In genomic region chr2:92599487-92600347, GRCm38 (mm10) we compare ENCODE assay signal across 8 mouse cellular contexts. TPM values are rescaled to one million over a fixed set of nuclear protein-coding genes. Genes with fewer than 3 reads are reported as not detected.
DNase-seq lines count a peak whose midpoint lies in the region; ATAC-seq and TF ChIP-seq lines count a peak whose summit lies in the region.

Gene Chst1, plus strand, starts transcription at chr2:92599707.

- peak; percentile 38 for ATAC-seq in granulocyte monocyte progenitor cell, adult 5-6 weeks (replicated peaks; ENCODE audit: poor library complexity, severe bottlenecking)
- ATAC-seq in kidney, embryonic 15.5 days (replicated peaks; ENCODE audit: low FRiP score), result peak; percentile 70
- ATAC-seq in liver, embryonic 14.5 days (ENCODE audit: insufficient read depth), result no peak
- ATAC-seq in monocyte, adult 5-6 weeks (replicated peaks; ENCODE audit: insufficient number of reproducible peaks, low FRiP score, low TSS enrichment, poor library complexity, severe bottlenecking), result no peak

- H3K9me3 ChIP-seq in kidney, embryonic 15.5 days (replicated peaks), result no peaks in the 10 kb centered on the region
- H3K9me3 ChIP-seq in liver, embryonic 14.5 days (ENCODE audit: control insufficient read depth, low read length), result no peaks in the 10 kb centered on the region

- peak within 1 kb of the TSS; percentile 60 for H3K9ac ChIP-seq in kidney, embryonic 15.5 days
- H3K9ac ChIP-seq in liver, embryonic 14.5 days (replicated peaks), result no peak within 1 kb of the TSS

- TF ChIP-seq CTCF in liver, embryonic 14.5 days (IDR thresholded peaks at IDR 0.05; ENCODE audit: low read depth), result no peak

- H3K27me3 ChIP-seq in kidney, embryonic 15.5 days, result peaks cover 34% of the 10 kb centered on the region
- H3K27me3 ChIP-seq in liver, embryonic 14.5 days (ENCODE audit: control insufficient read depth, insufficient read depth, low read length), result peaks cover 41% of the 10 kb centered on the region

- H3K27ac ChIP-seq in kidney, embryonic 15.5 days, result peak within 1 kb of the TSS; percentile 64
- H3K27ac ChIP-seq in liver, embryonic 14.5 days, result no peak within 1 kb of the TSS

- WGBS in kidney, embryonic 15.5 days, result under 1% methylated on average over 55 of the region's 82 CpGs
- WGBS in liver, embryonic 14.5 days (ENCODE audit: insufficient replicate concordance), result under 1% methylated on average over 63 of the region's 82 CpGs

- peak; percentile 62 to 67 for DNase-seq in left cerebral cortex, adult 18-20 months (ENCODE audit: low spot score in 2 of 2)
- DNase-seq in left cerebral cortex, adult 11 months (ENCODE audit: low spot score), result no peak
- peak; percentile 33 for DNase-seq in cerebellum, adult 8-10 months
- DNase-seq in liver, embryonic 14.5 days (ENCODE audit: low read depth in 3 of 3, low spot score in 3 of 3), result no peak
- DNase-seq in ovary, postnatal 10 days (ENCODE audit: low spot score), result peak; percentile 36

- peak within 1 kb of the TSS; percentile 66 for H3K4me3 ChIP-seq in kidney, embryonic 15.5 days (replicated peaks)
- peak within 1 kb of the TSS; percentile 28 to 40; a peak in 3 of 4 replicates for H3K4me3 ChIP-seq in liver, embryonic 14.5 days (ENCODE audit: insufficient read depth in 1 of 2, low read depth in 2 of 2, low read length in 2 of 2)

- no peaks in the 10 kb centered on the region for H3K36me3 ChIP-seq in kidney, embryonic 15.5 days
- no peaks in the 10 kb centered on the region for H3K36me3 ChIP-seq in liver, embryonic 14.5 days (replicated peaks; ENCODE audit: control insufficient read depth, insufficient read depth, low read depth)

- peaks cover 51% of the 10 kb centered on the region for H3K4me1 ChIP-seq in kidney, embryonic 15.5 days
- no peaks in the 10 kb centered on the region for H3K4me1 ChIP-seq in liver, embryonic 14.5 days (replicated peaks; ENCODE audit: control insufficient read depth in 2 of 2, insufficient read depth in 2 of 2, low read length in 1 of 2)

- H3K4me2 ChIP-seq in kidney, embryonic 15.5 days, result peak within 1 kb of the TSS; percentile 99
- peak within 1 kb of the TSS; percentile 56 for H3K4me2 ChIP-seq in liver, embryonic 14.5 days (ENCODE audit: low read depth)

- TF ChIP-seq EP300 in liver, embryonic 14.5 days (IDR thresholded peaks at IDR 0.05; ENCODE audit: low read depth), result no peak

RNA-seq across cellular contexts. Expression of gene Chst1, which starts in this region (rescaled TPM):
- total RNA-seq in left cerebral cortex, adult 18-20 months (2021), result 100 to 1,000 TPM; 257 to 267 TPM
- total RNA-seq in granulocyte monocyte progenitor cell, adult 5-6 weeks (2014; fragmentation: Nextera tagmentation), result 0.21 TPM in 1 of 2 replicates, not detected in the other
- 0.13 TPM in 1 of 2 replicates, not detected in the other for total RNA-seq in granulocyte monocyte progenitor cell, adult 5-6 weeks (2017)
- polyA plus RNA-seq in kidney, embryonic 15.5 days (2015; fragmentation: Nextera tagmentation; extraction: Ambion mirVana), result 7.7 and 9.2 TPM in 2 replicates
- polyA plus RNA-seq in liver, embryonic 14.5 days (2012; rRNA removed), result 0.13 and 0.22 TPM in 2 replicates
- not detected in 2 replicates for polyA plus RNA-seq in liver, embryonic 14.5 days (2014; fragmentation: Nextera tagmentation; extraction: Ambion mirVana)
- 0.19 to 0.86 TPM (median 0.21 TPM) in 3 replicates for total RNA-seq in monocyte, adult 5-6 weeks (2017)

Comparison
In these comparisons a context has a peak if more than half of its experiments do, and no peak if none do; other contexts are left out.
1. RNA of gene Chst1 (total RNA-seq): 257 to 267 TPM in left cerebral cortex, adult 18-20 months; 0.19 to 0.86 TPM in monocyte, adult 5-6 weeks and 0.13 to 0.21 TPM in granulocyte monocyte progenitor cell, adult 5-6 weeks; every median in the first group is over 100 times any median in the second.
2. DNase-seq: peak in left cerebral cortex, adult 18-20 months (2 of 2), cerebellum, adult 8-10 months (single experiment) and ovary, postnatal 10 days (single experiment); none in left cerebral cortex, adult 11 months (single experiment) and liver, embryonic 14.5 days (0 of 3).
3. Peak in ATAC-seq in granulocyte monocyte progenitor cell, adult 5-6 weeks; RNA of the gene not detected or under 1 TPM.